Mouse (Mus musculus) lung, postnatal 0 days (tissue): ENCODE measurements around the gene Wee1. TPM values are rescaled to one million over a fixed set of nuclear protein-coding genes. Genes with fewer than 3 reads are reported as not detected.

Experiments
- ATAC-seq: fragments of 200-750 bp; cut with Nextera tagmentation; 2 replicates; pipeline ENCODE4 v1.8.0; 2017; ENCODE audit warnings: moderate library complexity
- DNase-seq: peaks from one replicate; pipeline ENCODE4 v3.0.0-alpha.2; 2016; ENCODE audit warnings: low spot score
- H3K27ac ChIP-seq: fragments of 300-500 bp; sonication (generic); 2 replicates; pipeline ENCODE4 v1.5.1; 2014; ENCODE audit warnings: antibody characterized with exemption, mild to moderate bottlenecking, low read length, mixed read lengths
- H3K27me3 ChIP-seq: fragments of 300-500 bp; sonication (generic); replicated peaks from 2 replicates; pipeline ENCODE4 v1.6.1; 2014; ENCODE audit warnings: low read length, mixed read lengths; ENCODE audit not compliant: insufficient read depth
- H3K36me3 ChIP-seq: fragments of 300-500 bp; sonication (generic); 2 replicates; pipeline ENCODE4 v1.6.1; 2014; ENCODE audit warnings: low read length, mixed read lengths; ENCODE audit not compliant: insufficient read depth
- H3K4me1 ChIP-seq: fragments of 300-500 bp; sonication (generic); 2 replicates; pipeline ENCODE4 v1.6.1; 2014; ENCODE audit warnings: antibody characterized with exemption, low read depth, low read length, mixed read lengths; ENCODE audit not compliant: insufficient read depth
- H3K4me2 ChIP-seq: fragments of 300-500 bp; sonication (generic); replicated peaks from 2 replicates; pipeline ENCODE4 v1.6.1; 2014; ENCODE audit warnings: low read depth, mild to moderate bottlenecking, low read length, moderate library complexity, mixed read lengths
- H3K4me3 ChIP-seq: fragments of 300-500 bp; sonication (generic); 2 replicates; pipeline ENCODE4 v1.5.1; 2014; ENCODE audit warnings: low read depth, low read length
- H3K9ac ChIP-seq: fragments of 300-500 bp; sonication (generic); replicated peaks from 2 replicates; pipeline ENCODE4 v1.6.1; 2014; ENCODE audit warnings: low read depth, mild to moderate bottlenecking
- H3K9me3 ChIP-seq: fragments of 300-500 bp; sonication (generic); 2 replicates; pipeline ENCODE4 v1.6.1; 2016; ENCODE audit warnings: low read length, mixed read lengths
- CTCF ChIP-seq: IDR thresholded peaks from 2 replicates; pipeline ENCODE4 v1.5.1; 2016; ENCODE audit warnings: antibody characterized with exemption, mild to moderate bottlenecking
- EP300 ChIP-seq: IDR thresholded peaks from 2 replicates; pipeline ENCODE4 v1.6.1; 2016; ENCODE audit warnings: antibody characterized with exemption, mild to moderate bottlenecking, control low read depth
- WGBS: fragments of 180-500 bp; shearing (Covaris S2); extraction: QIAGEN DNeasy Blood & Tissue Kit; methylation state at CpG from one replicate; pipeline ENCODE4 v1.1.7; 2014; 5-methylcytosine and 5-hydroxymethylcytosine counted together
- polyA plus RNA-seq: library from polyadenylated mRNA; unstranded; fragments of >200 nt; fragmentation: Nextera tagmentation; extraction: Ambion mirVana; gene quantifications from 2 replicates; pipeline ENCODE4 v1.2.1, GENCODE M21; 2015

Wee1 gene
- polyA plus RNA-seq = 7.9 and 8.6 TPM in 2 replicates

DNA sequence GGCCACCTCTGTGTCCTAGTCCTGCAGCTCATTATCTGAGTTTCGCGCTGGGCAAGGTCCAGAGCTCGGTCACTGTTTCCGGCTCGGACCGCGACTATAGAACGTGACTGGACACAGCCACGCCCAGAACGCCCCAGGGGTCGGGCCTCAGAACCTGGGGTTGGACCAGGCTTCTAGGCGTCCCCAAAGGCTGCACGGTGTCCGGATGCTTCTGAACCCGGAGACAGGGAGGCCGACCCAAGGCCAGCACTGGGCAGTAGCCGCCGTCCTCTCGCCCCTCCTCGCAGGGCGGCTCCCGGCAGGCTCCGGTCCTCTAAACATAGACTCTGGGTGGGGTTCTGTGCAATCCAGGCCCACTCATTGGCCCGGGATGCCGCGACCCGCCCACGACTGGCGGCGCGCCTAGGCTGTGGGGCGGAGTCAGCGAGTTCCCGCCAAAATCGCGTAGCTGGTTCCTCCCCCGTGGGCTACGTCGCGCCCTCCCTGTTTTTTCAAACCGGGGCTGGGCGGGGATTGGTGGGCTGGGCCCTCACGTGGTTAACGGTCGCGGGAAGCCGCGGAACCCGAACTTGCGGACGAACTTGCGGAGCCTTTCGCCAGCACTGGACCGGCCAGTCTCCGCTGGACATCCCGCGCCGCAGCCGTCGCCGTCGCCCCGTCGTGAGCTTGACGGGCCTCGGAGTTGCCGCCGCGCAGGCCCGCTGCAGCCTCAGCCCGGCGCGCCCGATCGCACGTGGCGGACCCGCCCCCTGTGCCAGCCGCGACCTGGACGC is at the start of gene Wee1:
Gene Wee1, plus strand, starts transcription at position 531 of the 773 bp plus-strand sequence.
- H3K27me3 ChIP-seq = no peaks in the 10 kb centered on the region
- peak within 1 kb of the TSS; percentile 96 for H3K4me2 ChIP-seq
- DNase-seq (peak; percentile 99), ATAC-seq (peak; percentile 95)
- peak within 1 kb of the TSS; percentile 95 for H3K27ac ChIP-seq
- peak within 1 kb of the TSS; percentile 62 for H3K9ac ChIP-seq
- H3K4me1 ChIP-seq = peaks cover 13% of the 10 kb centered on the region; the same call in 1 of the 2 replicates
- H3K36me3 ChIP-seq = no peaks in the 10 kb centered on the region
- TF ChIP-seq CTCF = no peak
- no peak for TF ChIP-seq EP300
- 1% methylated on average over 54 of the region's 81 CpGs for WGBS
- H3K4me3 ChIP-seq = peak within 1 kb of the TSS; percentile 74
- H3K9me3 ChIP-seq = no peaks in the 10 kb centered on the region

DNA sequence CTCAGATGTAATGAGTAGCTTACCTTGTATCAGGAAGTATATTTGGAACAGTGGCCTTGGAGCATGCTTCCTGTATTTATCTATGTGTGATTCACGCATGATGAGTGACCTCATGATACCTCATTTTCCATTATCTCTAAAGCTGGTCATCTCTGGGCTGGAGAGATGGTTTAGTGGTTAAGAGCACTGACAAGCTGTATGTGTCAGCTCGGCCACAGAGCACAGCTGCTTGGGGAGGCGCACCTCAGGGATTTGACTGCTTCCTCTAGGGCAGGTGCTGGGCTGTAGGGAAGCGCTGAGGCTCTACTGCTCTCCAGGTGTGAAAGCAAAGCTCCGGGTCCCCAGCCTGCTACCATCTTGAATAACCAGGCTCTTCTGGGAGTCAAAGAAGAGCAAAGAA is 43.7 kb upstream of the Wee1 start:
- Histone ChIP-seq H3K27me3 (no peaks in the 10 kb centered on the region), H3K4me2 (no peak overlapping the region), H3K4me1 (no peaks in the 10 kb centered on the region), H3K36me3 (peaks cover 52% of the 10 kb centered on the region), H3K9ac (no peak overlapping the region), H3K27ac (no peak overlapping the region), H3K4me3 (no peak overlapping the region), H3K9me3 (no peaks in the 10 kb centered on the region)
- no peak for ATAC-seq
- WGBS = 82% methylated on average over 5 of the region's 5 CpGs
- TF ChIP-seq CTCF = no peak
- TF ChIP-seq EP300 = no peak
- no peak for DNase-seq

DNA sequence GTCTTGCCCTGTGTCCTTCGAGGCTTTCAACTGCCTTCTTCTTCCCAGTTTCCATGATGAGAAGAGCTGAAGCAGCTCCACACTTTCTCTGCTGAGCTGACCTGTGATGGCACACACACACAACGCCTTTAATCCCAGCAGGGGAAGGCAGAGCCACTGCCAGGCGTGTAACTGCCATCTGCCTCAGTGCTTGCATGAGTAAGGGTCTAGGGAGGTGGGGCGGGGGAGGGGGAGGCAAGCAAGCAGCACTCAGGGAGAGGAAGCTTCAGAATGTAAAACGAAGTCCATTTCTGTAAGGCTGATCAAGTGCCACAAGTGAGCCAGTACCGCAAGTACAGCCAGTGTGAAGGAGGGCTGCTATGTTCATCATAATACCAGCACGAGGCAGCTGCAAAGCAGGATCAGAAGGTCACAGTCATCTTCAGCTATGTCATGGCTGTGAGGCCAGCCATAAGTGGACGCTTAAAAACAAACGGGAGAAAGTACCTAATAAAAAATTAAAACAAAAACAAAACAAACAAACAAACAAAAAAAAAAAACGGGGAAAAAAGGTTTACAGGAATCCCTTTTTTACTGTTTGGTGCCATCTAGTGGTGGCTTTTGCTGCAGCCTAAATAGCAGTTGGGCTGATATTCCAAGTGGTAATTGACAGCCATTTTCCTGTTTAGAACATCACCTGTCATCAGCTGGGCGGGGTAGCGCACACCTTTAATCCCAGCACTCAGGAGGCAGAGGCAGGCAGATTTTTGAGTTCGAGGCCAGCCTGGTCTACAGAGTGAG is 38.3 kb upstream of the Wee1 start:
- no peaks in the 10 kb centered on the region for H3K4me1 ChIP-seq
- DNase-seq = peak; percentile 74
- peak; percentile 77 for TF ChIP-seq CTCF
- TF ChIP-seq EP300 = no peak
- H3K27me3 ChIP-seq = no peaks in the 10 kb centered on the region
- H3K9ac ChIP-seq = no peak overlapping the region
- no peak overlapping the region for H3K27ac ChIP-seq
- H3K9me3 ChIP-seq = no peaks in the 10 kb centered on the region
- no peak for ATAC-seq
- H3K4me3 ChIP-seq = no peak overlapping the region
- H3K4me2 ChIP-seq = no peak overlapping the region
- 61% methylated on average over 13 of the region's 13 CpGs for WGBS
- peaks cover 25% of the 10 kb centered on the region for H3K36me3 ChIP-seq

DNA sequence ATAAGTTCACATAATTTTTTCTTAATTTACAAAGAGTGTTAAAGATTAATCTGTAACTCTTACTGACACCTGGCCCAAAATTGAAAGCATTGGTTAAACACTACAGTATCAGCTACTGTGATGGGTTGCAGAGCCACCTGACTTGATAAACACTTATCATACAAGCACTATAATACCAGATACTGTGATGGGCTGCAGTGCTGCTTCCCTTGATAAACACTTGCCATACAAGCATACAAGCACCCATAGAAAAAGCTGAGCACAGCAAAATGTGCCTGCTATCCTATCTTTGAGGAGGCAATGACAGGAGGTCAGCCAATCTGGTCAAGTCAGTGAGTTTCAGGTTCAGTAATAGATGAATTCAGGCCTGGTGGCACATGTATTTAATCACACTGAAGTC is 36.6 kb upstream of the Wee1 start:
- DNase-seq (no peak), ATAC-seq (no peak)
- no peak overlapping the region for H3K4me2 ChIP-seq
- TF ChIP-seq EP300 = no peak
- TF ChIP-seq CTCF = no peak
- H3K4me1 ChIP-seq = no peaks in the 10 kb centered on the region
- H3K9ac ChIP-seq = no peak overlapping the region
- peaks cover 15% of the 10 kb centered on the region for H3K36me3 ChIP-seq
- no peaks in the 10 kb centered on the region for H3K27me3 ChIP-seq
- H3K27ac ChIP-seq = no peak overlapping the region
- H3K9me3 ChIP-seq = no peaks in the 10 kb centered on the region
- no peak overlapping the region for H3K4me3 ChIP-seq

DNA sequence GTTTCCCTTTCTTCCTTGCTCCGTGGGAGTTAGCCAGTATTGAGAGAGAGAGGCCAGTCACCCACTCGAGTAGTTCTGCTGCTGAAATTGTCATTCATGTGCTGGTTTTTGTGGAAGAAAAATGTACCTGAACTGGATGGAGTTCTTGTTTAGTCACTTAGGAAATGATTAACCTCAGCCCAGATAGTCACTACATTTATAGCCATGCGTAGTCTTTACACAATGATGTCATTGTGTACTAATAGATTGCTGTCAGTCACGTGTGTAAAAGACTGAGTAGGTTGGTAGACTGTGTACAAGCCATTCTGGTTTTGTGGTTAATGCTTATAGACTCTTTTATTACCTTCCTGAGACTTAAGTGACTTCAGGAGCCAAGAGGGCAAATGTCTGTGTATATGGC is 33.9 kb upstream of the Wee1 start:
- no peak for TF ChIP-seq CTCF
- TF ChIP-seq EP300 = no peak; the same call in 1 of the 2 replicates
- H3K4me1 ChIP-seq = no peaks in the 10 kb centered on the region
- H3K9ac ChIP-seq = no peak overlapping the region
- DNase-seq (peak; percentile 92), ATAC-seq (peak; percentile 96)
- no peaks in the 10 kb centered on the region for H3K9me3 ChIP-seq
- WGBS = 53% methylated on average over 4 of the region's 4 CpGs
- peaks cover 21% of the 10 kb centered on the region for H3K36me3 ChIP-seq
- H3K27ac ChIP-seq = peak overlapping the region; percentile 64
- H3K27me3 ChIP-seq = no peaks in the 10 kb centered on the region
- no peak overlapping the region for H3K4me2 ChIP-seq
- H3K4me3 ChIP-seq = no peak overlapping the region

DNA sequence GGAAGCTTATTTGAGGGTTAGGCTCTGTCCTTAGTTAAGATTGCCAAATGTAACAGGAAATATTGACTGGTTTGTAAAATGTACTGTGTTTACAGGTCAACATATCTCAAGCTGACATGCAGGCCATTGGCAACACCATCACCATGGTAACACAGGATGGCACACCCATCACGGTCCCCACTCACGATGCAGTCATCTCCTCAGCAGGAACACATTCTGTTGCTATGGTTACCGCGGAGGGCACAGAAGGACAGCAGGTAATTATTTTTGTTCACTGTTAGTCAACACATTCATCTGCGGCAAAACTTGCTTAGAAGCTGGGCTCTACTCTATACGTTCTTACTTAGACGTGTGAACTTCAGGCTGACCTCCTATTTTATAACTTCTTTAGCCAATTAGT is 30.2 kb upstream of the Wee1 start:
- H3K4me2 ChIP-seq = no peak overlapping the region
- H3K9ac ChIP-seq = no peak overlapping the region
- DNase-seq (no peak), ATAC-seq (no peak)
- H3K9me3 ChIP-seq = no peaks in the 10 kb centered on the region
- no peak overlapping the region for H3K4me3 ChIP-seq
- 80% methylated on average over 7 of the region's 7 CpGs for WGBS
- H3K36me3 ChIP-seq = peaks cover 22% of the 10 kb centered on the region
- H3K4me1 ChIP-seq = no peaks in the 10 kb centered on the region
- no peak overlapping the region for H3K27ac ChIP-seq
- no peaks in the 10 kb centered on the region for H3K27me3 ChIP-seq
- no peak for TF ChIP-seq CTCF
- no peak for TF ChIP-seq EP300
